Mouse (Mus musculus) CD4-positive helper T cell, adult 2 months (primary cell): ENCODE data around the gene Mrpl28.
"Not testable (repeated sequence)": the region's sequence is repeated elsewhere in the genome, so short reads cannot be mapped to it uniquely, and the experiment has no call there.

Experiments
- DNase-seq: peaks from one replicate; pipeline ENCODE4 v3.0.0-alpha.2; 2012; ENCODE audit warnings: low read depth, missing footprints, low spot score

Gene Mrpl28

GRCm38 (mm10) chr17:26123267-26123684, at the start of gene Mrpl28:
TSS of gene Mrpl28 (plus strand) at chr17:26123500.
- peak; percentile 95 for DNase-seq

GRCm38 (mm10) chr17:26075246-26075645, 48.1 kb upstream of the Mrpl28 start:
- no peak for DNase-seq

DNA sequence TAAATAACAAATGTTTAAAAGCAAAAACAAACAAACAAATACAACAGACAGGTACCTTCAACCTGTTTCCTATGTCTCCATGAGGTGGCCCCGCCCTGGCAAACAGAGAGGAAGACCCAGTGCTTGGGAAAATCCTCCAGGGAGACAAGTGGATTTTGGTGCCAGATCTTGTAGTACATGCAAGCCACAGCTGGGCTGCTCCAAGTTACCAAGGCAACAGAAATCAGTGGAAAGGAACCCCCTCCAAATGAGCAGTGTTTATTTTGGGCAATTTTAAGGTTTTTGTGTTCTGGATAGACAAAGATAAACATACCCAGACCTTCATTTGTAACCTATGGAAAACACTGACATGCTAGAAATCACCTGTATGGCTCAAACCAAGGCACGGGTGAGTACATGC, 44.4 kb upstream of the Mrpl28 start:
- DNase-seq: no peak

DNA sequence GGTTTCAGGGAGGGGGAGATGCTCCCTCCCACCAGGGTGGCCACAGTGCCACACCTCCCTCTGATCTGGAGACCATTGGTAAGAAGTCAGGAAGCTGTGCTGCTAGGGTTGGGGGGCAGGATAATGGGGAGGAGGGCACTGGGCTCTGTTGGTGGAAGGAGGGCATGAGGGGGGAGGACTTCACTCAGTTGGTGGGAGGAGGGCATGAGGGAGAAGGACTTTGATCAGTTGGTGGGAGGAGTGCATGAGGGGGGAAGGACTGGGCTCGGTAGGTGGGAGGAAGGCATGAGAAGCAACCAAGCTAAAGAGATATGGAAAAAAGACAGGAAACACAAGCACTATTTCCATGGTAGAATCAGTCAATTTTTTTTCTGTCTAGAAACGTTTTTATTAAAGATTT, 42.4 kb upstream of the Mrpl28 start:
- no peak for DNase-seq

- no peak for DNase-seq
These were observed 36.2 kb upstream of the Mrpl28 start for GRCm38 (mm10) chr17:26087059-26087564.

- peak; percentile 87 for DNase-seq
These were observed 33.2 kb upstream of the Mrpl28 start, which contains the start of gene Decr2 for GRCm38 (mm10) chr17:26089905-26090632. TSS of gene Decr2 (minus strand) at chr17:26090337.

DNA sequence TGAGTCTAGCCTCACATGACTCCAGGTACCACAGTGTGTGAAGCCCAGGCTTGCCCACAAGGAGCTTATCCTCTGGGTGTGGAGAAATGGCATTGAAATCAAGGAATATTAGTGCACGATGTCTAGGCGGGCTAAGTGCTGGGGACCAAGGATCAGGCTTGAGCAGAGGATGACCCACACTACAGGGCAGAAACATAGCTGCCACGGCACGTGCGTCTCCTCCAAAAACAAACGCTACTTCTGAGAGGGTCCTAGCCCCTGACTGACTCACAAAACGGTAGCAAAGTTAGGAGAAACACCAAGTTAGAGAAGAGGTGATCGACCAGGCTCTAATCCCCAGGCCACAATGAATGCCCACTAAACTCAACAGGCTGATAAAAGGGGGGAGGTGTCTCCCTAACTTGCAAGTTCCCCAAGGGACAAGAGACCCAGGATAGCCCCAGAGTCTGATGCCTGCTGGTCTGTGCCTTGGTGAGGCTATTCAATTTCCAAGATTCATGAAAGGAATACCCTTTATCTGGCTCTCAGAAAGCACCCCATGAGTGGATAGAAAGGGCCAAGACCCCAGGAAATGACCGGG, 28.7 kb upstream of the Mrpl28 start:
- DNase-seq: no peak

DNA sequence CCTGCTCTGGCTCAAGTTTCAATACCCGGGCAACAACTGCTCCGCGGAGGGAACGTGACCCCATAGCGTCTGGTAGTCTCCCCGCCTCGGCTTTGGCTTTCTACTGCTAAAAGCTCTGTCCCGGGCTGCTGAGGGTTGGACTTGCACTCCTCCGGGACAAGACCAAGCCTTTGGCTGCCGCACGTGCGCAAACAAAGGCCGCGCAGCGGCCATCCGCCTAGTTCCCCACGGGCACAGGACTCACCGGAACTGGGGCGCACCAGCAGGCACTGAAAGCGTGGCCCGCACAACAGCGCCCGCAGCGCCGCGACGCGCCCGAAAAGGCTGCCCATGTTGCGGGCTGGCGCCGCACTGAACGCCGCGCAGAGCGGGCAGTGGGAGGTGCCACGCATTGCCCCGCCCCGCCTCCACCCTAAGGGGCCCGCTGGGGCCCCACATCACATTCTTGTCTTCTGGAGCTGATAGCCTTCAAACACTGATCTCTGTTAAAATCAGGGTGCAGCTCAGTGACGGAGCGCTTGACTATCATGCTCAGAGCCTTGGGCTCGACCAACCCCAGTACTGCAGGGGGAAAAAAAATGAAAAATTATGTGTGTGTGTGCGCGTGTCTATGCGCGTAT, 28.1 kb upstream of the Mrpl28 start, which contains the start of gene Nme4:
Gene Nme4 (minus strand): TSS at position 482 of the 620 bp plus-strand sequence.
- DNase-seq: peak; percentile 62

- DNase-seq: no peak
These were observed 24.8 kb upstream of the Mrpl28 start for GRCm38 (mm10) chr17:26098461-26098860.

GRCm38 (mm10) chr17:26099316-26099715, 24.0 kb upstream of the Mrpl28 start:
- peak; percentile 47 for DNase-seq

- no peak for DNase-seq
These were observed 23.1 kb upstream of the Mrpl28 start for GRCm38 (mm10) chr17:26100166-26100565.

DNA sequence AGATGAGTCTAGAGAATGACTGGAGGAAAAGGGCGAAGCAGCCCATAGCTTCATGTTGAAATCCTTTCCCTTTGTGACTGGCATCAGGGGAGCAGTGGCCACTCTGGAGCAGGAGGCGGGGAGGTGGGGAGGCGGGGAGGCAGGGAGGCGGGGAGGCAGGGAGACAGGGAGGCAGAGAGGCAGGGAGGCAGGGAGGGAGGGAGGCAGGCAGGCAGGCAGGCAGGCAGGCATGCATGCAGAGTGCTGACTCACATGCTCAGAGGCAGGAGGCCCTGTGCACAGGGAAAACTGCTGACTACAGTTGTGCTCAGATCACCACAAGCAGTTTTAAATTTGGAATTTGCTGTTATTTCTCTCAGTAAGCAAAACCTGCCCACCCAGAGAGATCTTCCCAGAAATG, 21.8 kb upstream of the Mrpl28 start:
- no peak for DNase-seq

DNA sequence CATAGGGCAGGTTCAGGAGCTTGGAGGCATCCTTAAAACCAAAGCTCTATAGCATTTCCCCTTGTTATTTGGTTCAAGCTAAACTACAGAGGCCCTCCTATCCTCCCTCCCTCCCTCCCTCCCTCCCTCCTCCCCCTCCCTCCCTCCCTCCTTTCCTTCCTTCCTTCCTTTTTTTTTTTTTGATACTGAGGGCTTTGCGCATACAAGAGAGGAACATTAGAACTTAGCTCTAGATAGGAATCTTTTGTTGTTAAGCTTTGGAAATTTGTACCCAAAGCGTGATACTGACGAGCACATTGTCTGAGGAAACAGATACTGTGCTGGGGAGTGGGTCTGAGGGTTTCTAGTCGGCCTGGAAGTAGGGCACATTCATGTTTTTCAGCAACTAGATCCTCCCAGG, 17.7 kb upstream of the Mrpl28 start:
- DNase-seq: no peak

- no peak for DNase-seq
These were observed 13.1 kb upstream of the Mrpl28 start for GRCm38 (mm10) chr17:26110156-26110555.

DNA sequence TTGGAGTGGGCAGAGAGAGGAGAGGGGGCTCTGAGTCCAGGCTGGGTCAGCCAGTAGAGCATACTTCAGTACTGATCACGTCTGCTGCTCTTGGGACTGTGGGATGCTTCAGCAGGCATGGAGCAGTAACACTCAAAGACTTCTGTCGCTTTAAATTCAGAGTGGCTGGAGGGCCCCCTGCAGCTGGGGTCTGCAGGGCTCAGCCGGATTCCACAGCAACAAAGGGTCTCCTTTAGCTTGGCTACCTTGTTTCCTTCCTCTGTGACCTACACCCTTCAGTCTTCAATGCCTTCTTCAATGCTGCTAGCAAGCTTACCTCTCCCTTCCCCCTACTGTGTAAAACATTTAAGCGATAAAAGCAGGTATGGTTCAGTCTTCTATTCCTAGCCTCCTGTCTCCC, 12.3 kb upstream of the Mrpl28 start:
- no peak for DNase-seq

- DNase-seq: no peak
These were observed 11.6 kb upstream of the Mrpl28 start for GRCm38 (mm10) chr17:26111722-26112121.

DNA sequence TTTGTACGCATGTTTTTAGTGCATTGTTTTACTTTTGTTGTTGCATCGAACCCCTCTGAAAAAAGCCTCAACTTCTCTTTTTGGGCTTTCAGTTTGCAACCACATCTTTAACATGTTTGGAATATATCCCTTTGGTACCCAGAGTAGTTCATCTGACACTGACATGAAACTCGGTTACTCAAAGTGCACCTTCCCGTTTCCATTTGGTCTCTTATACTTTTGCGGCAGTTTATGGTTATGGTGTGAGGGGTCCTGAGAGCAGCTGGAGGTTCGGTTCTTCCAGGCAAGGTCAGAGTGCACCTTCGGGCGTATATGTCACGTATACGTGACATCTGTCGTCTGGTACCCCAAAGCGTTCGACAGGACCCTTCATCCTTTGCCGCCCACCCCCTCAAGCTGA, 10.5 kb upstream of the Mrpl28 start:
- no peak for DNase-seq

- peak; percentile 84 for DNase-seq
These were observed 9.9 kb upstream of the Mrpl28 start, which contains the start of gene Tmem8 for GRCm38 (mm10) chr17:26113181-26113948. TSS of gene Tmem8 (plus strand) at chr17:26113299.

- no peak for DNase-seq
These were observed 9.2 kb upstream of the Mrpl28 start for GRCm38 (mm10) chr17:26114061-26114460.

- not testable (repeated sequence) for DNase-seq
These were observed 8.8 kb upstream of the Mrpl28 start for GRCm38 (mm10) chr17:26114461-26114860.

- no peak for DNase-seq
These were observed 7.9 kb upstream of the Mrpl28 start for GRCm38 (mm10) chr17:26115205-26115898.
